Mouse (Mus musculus): ENCODE data around the gene Hip1.
A peak's percentile ranks its signal among the peaks of the same experiment; 100 is the strongest.
"Not testable (repeated sequence)": the region's sequence is repeated elsewhere in the genome, so short reads cannot be mapped to it uniquely, and the experiment has no call there.

The Hip1 gene

DNA sequence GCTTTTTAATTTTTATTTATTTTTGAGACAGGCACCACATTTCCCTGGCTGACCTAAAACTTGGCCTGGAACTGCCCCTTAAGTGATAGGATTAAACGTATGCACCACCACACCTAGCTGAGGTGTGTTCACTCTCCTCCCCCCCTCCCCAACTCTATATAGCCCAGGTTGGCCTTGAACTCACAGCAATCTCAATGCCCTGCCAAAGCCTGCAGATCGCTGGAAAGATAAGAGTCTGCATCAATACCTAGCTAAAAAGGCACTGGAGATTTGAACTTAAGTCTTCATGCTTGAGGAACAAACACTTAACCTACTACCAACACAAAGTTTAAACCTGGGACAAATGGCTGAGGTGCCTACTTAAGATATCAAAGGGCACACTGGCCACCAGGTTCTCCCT is 52.8 kb downstream of the Hip1 start:
- DNase-seq (ENCODE audit: low spot score in 2 of 2), result no peak

GRCm38 (mm10) chr5:135489695-135490294 is 55.1 kb downstream of the Hip1 start:
- DNase-seq (ENCODE audit: low spot score in 2 of 2), result no peak

- DNase-seq (ENCODE audit: low spot score in 2 of 2), result peak; percentile 51 to 56
Measured at GRCm38 (mm10) chr5:135488881-135489694, 55.8 kb downstream of the Hip1 start.

GRCm38 (mm10) chr5:135488222-135488880 is 56.6 kb downstream of the Hip1 start:
- no peak for DNase-seq (ENCODE audit: low spot score in 2 of 2)

- DNase-seq (ENCODE audit: low spot score in 2 of 2), result no peak
Measured at GRCm38 (mm10) chr5:135485289-135485688, 59.6 kb downstream of the Hip1 start.

DNA sequence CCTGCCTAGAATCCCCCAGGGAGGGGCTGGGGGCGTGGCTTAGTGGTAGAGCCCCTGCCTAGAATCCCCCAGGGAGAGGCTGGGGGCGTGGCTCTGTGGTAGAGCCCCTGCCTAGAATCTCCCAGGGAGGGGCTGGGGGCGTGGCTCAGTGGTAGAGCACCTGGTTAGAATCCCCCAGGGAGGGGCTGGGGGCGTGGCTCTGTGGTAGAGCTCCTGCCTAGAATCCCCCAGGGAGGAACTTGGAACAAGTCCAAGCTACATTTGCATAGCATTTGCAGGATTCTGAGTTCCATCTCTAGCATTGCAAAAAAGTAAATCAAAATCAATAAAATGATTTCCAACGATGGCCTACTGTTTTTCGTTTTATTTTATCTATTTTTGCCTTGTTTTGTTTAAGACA is 61.1 kb downstream of the Hip1 start:
- not testable (repeated sequence) for DNase-seq (ENCODE audit: low spot score in 2 of 2)

- DNase-seq (ENCODE audit: low spot score in 2 of 2), result no peak
Measured at GRCm38 (mm10) chr5:135478877-135479600, 65.9 kb downstream of the Hip1 start.

- DNase-seq (ENCODE audit: low spot score in 2 of 2), result no peak
Measured at GRCm38 (mm10) chr5:135476199-135476598, 68.7 kb downstream of the Hip1 start.

GRCm38 (mm10) chr5:135472405-135472804 is 72.5 kb downstream of the Hip1 start:
- no peak for DNase-seq (ENCODE audit: low spot score in 2 of 2)

DNA sequence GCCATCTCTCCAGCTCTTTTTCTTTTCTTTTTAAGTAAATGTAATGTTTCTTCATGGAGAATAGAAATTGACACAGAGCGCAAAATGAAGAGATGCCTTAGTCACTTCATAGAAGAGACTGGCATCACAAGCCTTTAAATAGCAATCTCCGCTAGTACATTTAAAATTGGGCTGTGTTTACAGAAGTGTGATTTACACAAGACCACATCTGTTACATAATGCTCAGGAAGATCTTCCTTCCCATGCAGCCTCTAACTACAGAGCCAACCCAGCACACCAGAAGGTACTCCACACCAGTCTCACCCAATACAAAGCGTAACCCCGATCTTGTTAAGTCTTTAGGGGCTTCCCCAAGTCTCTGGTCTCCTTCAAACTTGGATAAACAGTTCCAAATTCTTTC is 73.2 kb downstream of the Hip1 start:
- no peak for DNase-seq (ENCODE audit: low spot score in 2 of 2)

GRCm38 (mm10) chr5:135468280-135468679 is 76.6 kb downstream of the Hip1 start:
- DNase-seq (ENCODE audit: low spot score in 2 of 2), result no peak

- DNase-seq (ENCODE audit: low spot score in 2 of 2), result no peak
Measured at GRCm38 (mm10) chr5:135465833-135466291, 79.1 kb downstream of the Hip1 start.

DNA sequence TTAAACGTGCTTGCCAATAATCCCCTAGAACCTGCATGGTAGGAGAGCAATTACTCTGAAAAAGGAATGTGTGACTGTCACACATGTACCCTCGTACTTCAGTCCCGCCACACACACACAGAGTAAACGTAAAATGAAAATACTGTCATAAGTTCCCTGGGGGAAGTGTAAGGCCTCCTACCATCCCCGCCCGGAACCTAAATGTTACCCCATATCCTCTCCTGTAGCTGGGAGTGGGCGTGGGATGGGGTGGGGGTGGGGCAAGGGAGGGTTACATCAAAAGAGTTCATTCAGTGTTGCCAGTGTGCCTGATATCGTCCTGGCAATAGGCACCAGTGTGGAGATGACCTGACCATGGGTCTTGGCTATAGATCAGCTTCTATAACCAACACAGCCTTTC is 81.5 kb downstream of the Hip1 start:
- DNase-seq (ENCODE audit: low spot score in 2 of 2), result no peak

GRCm38 (mm10) chr5:135460833-135461173 is 84.1 kb downstream of the Hip1 start:
- DNase-seq (ENCODE audit: low spot score in 2 of 2), result no peak

DNA sequence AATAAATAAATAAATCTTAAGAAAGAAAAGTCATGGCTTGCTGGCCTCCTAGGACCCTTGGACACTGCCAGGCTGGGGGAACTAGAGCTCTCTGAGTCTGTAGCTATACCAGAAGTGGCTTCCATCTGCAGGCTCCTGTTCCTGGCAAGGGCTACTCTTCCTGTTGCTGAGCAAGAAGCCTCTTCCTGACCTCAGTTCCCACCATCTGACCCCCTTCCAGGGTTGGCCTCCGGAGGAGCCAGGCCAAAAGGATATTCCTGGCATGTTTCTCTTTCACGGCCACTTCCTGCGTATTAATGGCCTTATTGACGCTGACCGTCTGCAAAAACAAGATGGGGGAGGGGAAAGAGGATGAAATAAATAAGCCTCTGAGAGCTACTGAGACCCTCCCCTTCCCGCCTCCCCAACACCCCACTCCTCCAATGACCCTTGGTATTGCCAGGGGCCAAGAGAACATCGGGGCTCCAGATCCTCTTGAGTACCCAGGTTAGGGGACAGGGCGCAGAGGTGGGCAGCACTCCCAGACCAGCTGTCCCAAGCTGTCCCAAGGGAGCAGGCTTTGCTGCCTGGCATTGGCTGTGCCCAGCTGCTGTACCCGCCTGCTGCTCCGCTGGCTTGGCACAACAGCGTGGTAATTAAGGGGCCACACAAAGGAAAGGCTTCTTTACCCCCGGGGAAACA is 84.6 kb downstream of the Hip1 start:
- peak in 1 of 2 experiments; percentile 13 for DNase-seq (ENCODE audit: low spot score in 2 of 2)

DNA sequence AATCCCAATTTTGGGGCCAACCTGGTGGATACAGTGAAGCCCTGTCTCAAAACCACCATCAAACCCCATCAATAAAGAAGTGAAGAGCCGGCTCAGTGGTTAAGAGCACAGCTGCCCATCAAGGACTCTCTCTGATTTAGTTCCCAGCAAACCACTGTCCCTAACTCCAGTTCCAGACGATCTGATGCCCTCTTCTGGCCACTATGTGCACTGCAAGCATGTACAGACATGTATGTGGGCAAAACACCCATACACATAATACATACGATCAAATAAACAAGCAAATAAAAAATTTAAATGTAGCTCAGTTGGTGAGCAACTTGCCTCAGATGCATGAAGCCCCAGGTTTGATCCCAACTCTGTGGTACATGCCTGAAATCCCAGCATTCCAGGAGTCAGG is 85.4 kb downstream of the Hip1 start:
- no peak for DNase-seq (ENCODE audit: low spot score in 2 of 2)

DNA sequence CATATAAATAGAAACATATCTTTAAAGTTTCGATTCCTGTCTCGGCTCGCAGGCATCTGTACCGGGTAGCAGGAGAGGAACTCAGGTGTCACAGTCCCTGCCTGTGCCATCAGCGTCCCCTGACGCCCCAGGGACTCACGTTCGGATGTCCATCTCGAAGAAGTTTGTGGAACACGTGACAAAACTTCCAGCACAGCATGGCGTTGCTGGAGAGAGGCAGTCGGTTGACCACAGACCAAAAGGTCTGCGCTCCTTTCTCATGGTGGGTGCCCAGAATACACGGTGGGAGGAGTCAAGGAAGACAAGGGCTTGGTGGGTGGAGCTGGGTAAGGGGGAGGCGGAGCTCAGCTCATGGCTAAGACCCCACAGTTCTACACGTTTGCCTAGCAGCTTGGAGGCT is 87.0 kb downstream of the Hip1 start:
- DNase-seq (ENCODE audit: low spot score in 2 of 2), result no peak

GRCm38 (mm10) chr5:135456515-135456914 is 88.4 kb downstream of the Hip1 start:
- DNase-seq (ENCODE audit: low spot score in 2 of 2), result no peak

DNA sequence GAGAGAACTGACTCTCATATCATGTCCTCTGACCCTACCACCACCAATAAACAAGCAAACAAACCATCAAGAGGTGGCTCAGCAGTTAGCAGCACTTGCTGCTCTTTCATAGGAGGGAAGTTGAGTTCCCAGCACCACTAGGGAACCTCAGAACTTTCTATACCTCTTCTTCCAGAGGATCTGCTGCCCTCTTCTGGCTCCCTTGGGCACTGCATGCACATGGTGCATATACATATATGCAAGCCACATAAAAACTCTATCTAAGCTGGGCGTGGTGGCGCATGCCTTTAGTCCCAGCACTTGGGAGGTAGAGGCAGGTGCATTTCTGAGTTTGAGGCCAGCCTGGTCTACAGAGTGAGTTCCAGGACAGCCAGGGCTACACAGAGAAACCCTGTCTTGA is 90.7 kb downstream of the Hip1 start:
- no peak for DNase-seq (ENCODE audit: low spot score in 2 of 2)

DNA sequence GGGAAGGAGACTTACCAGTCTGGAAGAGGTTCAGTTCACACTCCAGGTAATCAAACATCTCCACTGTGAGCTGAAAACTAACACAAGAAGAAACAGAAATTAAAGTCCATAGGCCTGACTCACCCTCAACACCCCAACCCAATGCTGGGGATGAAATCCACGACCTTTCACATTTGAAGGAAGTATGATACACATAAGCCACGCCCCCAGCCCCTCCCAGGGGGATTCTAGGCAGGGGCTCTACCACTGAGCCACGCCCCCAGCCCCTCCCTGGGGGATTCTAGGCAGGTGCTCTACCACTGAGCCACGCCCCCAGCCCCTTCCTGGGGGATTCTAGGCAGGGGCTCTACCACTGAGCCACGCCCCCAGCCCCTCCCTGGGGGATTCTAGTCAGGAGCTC is 93.4 kb downstream of the Hip1 start:
- DNase-seq (ENCODE audit: low spot score in 2 of 2), result not testable (repeated sequence)

GRCm38 (mm10) chr5:135451100-135451499 is 93.8 kb downstream of the Hip1 start:
- peak in 1 of 2 experiments; percentile 12 for DNase-seq (ENCODE audit: low spot score in 2 of 2)

DNA sequence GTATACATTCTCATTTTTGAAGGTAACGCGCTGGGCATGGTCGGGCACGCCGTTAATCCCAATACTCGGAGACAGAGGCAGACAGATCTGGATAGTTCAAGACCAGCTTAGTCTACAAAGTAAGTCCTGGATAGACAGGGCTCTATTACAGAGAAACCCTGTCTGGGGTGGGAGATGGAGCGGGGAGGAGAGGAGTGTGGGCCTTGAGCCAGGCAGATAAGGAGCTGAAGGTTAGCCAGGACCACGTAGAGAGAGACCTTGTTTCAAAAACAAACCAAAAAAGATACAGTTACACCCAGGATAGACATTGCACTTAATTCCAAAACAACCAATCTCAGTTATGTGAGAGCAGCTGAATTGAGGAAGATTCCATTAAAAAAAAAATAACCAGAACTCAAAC is 99.2 kb downstream of the Hip1 start:
- DNase-seq (ENCODE audit: low spot score in 2 of 2), result no peak
